Mouse (Mus musculus) forebrain, embryonic 13.5 days (tissue): ENCODE results near the gene Heca. TPM values are rescaled to one million over a fixed set of nuclear protein-coding genes. Genes with fewer than 3 reads are reported as not detected.
"Not testable (repeated sequence)": the region's sequence is repeated elsewhere in the genome, so short reads cannot be mapped to it uniquely, and the experiment has no call there.

Source experiments
- ATAC-seq: fragments of 200-750 bp; cut with Nextera tagmentation; 2 replicates; pipeline ENCODE4 v1.8.0; 2017
- H3K27ac ChIP-seq: fragments of 300-500 bp; sonication (generic); 2 replicates; pipeline ENCODE4 v1.5.1; 2015; ENCODE audit warnings: inconsistent platforms, mild to moderate bottlenecking, moderate library complexity
- H3K27me3 ChIP-seq: fragments of 300-500 bp; sonication (generic); 2 replicates; pipeline ENCODE4 v1.6.1; 2015; ENCODE audit warnings: mild to moderate bottlenecking, inconsistent platforms
- H3K36me3 ChIP-seq: fragments of 300-500 bp; sonication (generic); 2 replicates; pipeline ENCODE4 v1.6.1; 2015; ENCODE audit warnings: mild to moderate bottlenecking, inconsistent platforms; ENCODE audit not compliant: poor library complexity, severe bottlenecking
- H3K4me1 ChIP-seq: fragments of 300-500 bp; sonication (generic); 2 replicates; pipeline ENCODE4 v1.6.1; 2015; ENCODE audit warnings: inconsistent platforms
- H3K4me2 ChIP-seq: fragments of 300-500 bp; sonication (generic); 2 replicates; pipeline ENCODE4 v1.6.1; 2015; ENCODE audit warnings: inconsistent platforms, mild to moderate bottlenecking, moderate library complexity
- H3K4me3 ChIP-seq: fragments of 300-500 bp; sonication (generic); 2 replicates; pipeline ENCODE4 v1.5.1; 2015; ENCODE audit warnings: mild to moderate bottlenecking, inconsistent platforms
- H3K9ac ChIP-seq: fragments of 300-500 bp; sonication (generic); 2 replicates; pipeline ENCODE4 v1.6.1; 2015; ENCODE audit warnings: mild to moderate bottlenecking, inconsistent platforms
- H3K9me3 ChIP-seq: fragments of 300-500 bp; sonication (generic); replicated peaks from 2 replicates; pipeline ENCODE4 v1.6.1; 2016; ENCODE audit warnings: inconsistent platforms
- WGBS: fragments of 180-500 bp; shearing (Covaris S2); methylation state at CpG from one replicate; pipeline ENCODE4 v1.1.7; 2015; 5-methylcytosine and 5-hydroxymethylcytosine counted together
- polyA plus RNA-seq: library from polyadenylated mRNA; unstranded; fragments of >200 nt; fragmentation: Nextera tagmentation; extraction: Ambion mirVana; gene quantifications from 2 replicates; pipeline ENCODE4 v1.2.1, GENCODE M21; 2015

Gene Heca
- polyA plus RNA-seq, 1 experiment from 2014 or later = 4.2 TPM

- H3K9ac ChIP-seq, H3K27ac ChIP-seq, H3K27me3 ChIP-seq, H3K4me1 ChIP-seq, H3K36me3 ChIP-seq, ATAC-seq, H3K9me3 ChIP-seq, H3K4me3 ChIP-seq, H3K4me2 ChIP-seq: not testable (repeated sequence)
- 84% methylated on average over 7 of the region's 7 CpGs for whole genome bisulfite sequencing
Measured at GRCm38 (mm10) chr10:17820422-17820821, 127.4 kb downstream of the Heca start.

Other genes starting within 250 kb of the Heca start
- gene Cited2, start 224.8 kb downstream of the Heca start, polyA plus RNA-seq = 52.2 and 63.6 TPM in 2 replicates
- 0.99 and 1.0 TPM in 2 replicates for gene Txlnb, start 151.8 kb downstream of the Heca start, polyA plus RNA-seq
- 239 and 373 TPM in 2 replicates for gene Abracl, start 75.2 kb upstream of the Heca start, polyA plus RNA-seq
- 16.3 and 17.9 TPM in 2 replicates for gene Reps1, start 107.8 kb upstream of the Heca start, polyA plus RNA-seq